Mouse (Mus musculus) forebrain, embryonic 12.5 days (tissue): ENCODE data around the gene Samd10. TPM values are rescaled to one million over a fixed set of nuclear protein-coding genes. Genes with fewer than 3 reads are reported as not detected.

ENCODE experiments used
- ATAC-seq: fragments of 200-750 bp; cut with Nextera tagmentation; 2 replicates; pipeline ENCODE4 v1.8.0; 2017; ENCODE audit warnings: moderate TSS enrichment; ENCODE audit not compliant: low FRiP score
- H3K27ac ChIP-seq: fragments of 300-500 bp; sonication (generic); 2 replicates; pipeline ENCODE4 v1.5.1; 2016; ENCODE audit warnings: mild to moderate bottlenecking
- H3K27me3 ChIP-seq: fragments of 300-500 bp; sonication (generic); 2 replicates; pipeline ENCODE4 v1.6.1; 2016; ENCODE audit warnings: mild to moderate bottlenecking
- H3K36me3 ChIP-seq: fragments of 300-500 bp; sonication (generic); replicated peaks from 2 replicates; pipeline ENCODE4 v1.6.1; 2016; ENCODE audit warnings: mild to moderate bottlenecking
- H3K4me1 ChIP-seq: fragments of 300-500 bp; sonication (generic); 2 replicates; pipeline ENCODE4 v1.6.1; 2016
- H3K4me2 ChIP-seq: fragments of 300-500 bp; sonication (generic); 2 replicates; pipeline ENCODE4 v1.6.1; 2016; ENCODE audit warnings: mild to moderate bottlenecking, moderate library complexity
- H3K4me3 ChIP-seq: fragments of 300-500 bp; sonication (generic); replicated peaks from 2 replicates; pipeline ENCODE4 v1.5.1; 2016; ENCODE audit warnings: mild to moderate bottlenecking
- H3K9ac ChIP-seq: fragments of 300-500 bp; sonication (generic); 2 replicates; pipeline ENCODE4 v1.6.1; 2016; ENCODE audit warnings: mild to moderate bottlenecking
- H3K9me3 ChIP-seq: fragments of 300-500 bp; sonication (generic); 2 replicates; pipeline ENCODE4 v1.6.1; 2016
- WGBS: fragments of 180-500 bp; shearing (Covaris S2); methylation state at CpG from one replicate; pipeline ENCODE4 v1.1.7; 2016; 5-methylcytosine and 5-hydroxymethylcytosine counted together
- microRNA-seq: library from miRNA; unstranded; fragments of <30 nt; microRNA quantifications from one replicate; pipeline ENCODE4, GENCODE M21; 2017
- polyA plus RNA-seq: library from polyadenylated mRNA; unstranded; fragments of >200 nt; fragmentation: Nextera tagmentation; extraction: Ambion mirVana; gene quantifications from 2 replicates; pipeline ENCODE4 v1.2.1, GENCODE M21; 2016

Gene Samd10
- polyA plus RNA-seq, 1 experiment from 2014 or later, result 71.3 TPM

DNA sequence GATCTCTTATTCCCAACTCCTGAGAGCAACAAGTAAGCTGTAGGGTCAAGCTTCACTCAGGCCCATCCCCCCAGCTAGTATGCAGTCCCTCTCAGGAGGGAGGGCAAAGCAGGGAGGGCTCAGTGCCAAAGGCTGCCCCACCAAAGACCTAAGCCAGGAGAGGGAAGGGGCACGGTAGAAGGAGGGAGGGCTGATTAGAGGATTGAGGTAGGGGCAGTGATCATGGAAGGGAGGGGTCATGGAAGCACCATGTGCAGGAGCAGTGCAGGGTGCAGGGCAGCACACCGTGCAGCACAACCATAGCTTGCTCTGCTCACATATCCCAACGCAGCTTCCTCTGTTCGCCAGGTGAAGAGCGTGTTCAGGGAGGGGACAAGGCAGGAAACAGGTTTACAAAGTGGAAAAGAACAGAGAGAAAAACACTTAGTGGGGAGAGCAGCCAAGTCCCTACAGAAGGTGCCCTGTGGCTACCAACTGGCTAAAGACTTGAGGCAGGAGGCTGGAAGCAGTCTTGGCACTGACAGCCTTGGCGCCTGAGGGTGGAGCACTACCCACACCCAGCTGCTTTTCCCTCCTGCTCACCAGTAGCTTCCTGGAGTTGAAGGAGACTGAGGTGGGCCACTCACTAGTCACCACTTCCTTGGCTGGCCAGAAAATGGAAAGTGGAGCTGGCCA, 28.0 kb downstream of the Samd10 start:
- Histone ChIP-seq H3K4me1 (no peaks in the 10 kb centered on the region), H3K9me3 (no peaks in the 10 kb centered on the region), H3K4me3 (no peak overlapping the region), H3K27me3 (no peaks in the 10 kb centered on the region), H3K4me2 (no peak overlapping the region), H3K36me3 (peaks cover 8% of the 10 kb centered on the region), H3K9ac (no peak overlapping the region), H3K27ac (no peak overlapping the region)
- 79% methylated on average over 6 of the region's 6 CpGs for WGBS
- no peak for ATAC-seq

DNA sequence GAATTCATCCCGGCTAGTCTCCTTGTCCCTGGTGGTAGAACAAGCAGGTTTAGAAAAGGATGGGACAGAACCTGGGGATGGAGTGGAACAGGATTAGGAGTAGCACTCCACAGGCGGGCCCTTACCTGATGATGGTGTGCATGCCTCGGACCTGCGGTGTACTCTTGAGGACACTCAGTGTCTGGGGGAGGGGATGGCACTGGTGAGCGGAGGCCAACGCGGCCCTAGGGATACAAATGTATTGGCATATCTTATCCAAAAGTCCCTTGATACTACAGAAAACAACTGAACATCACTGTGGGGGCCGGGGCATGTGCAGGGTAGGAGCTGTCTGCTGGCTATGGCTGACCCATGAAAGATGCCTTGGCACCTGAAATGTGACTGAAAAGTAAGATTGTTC, 28.6 kb downstream of the Samd10 start:
- 90% methylated on average over 8 of the region's 8 CpGs for WGBS
- no peak for ATAC-seq
- no peak overlapping the region for H3K27ac ChIP-seq
- peaks cover 8% of the 10 kb centered on the region for H3K36me3 ChIP-seq
- no peak overlapping the region for H3K4me2 ChIP-seq
- no peaks in the 10 kb centered on the region for H3K27me3 ChIP-seq
- H3K4me3 ChIP-seq, result no peak overlapping the region
- H3K9ac ChIP-seq, result no peak overlapping the region
- H3K4me1 ChIP-seq, result no peaks in the 10 kb centered on the region
- H3K9me3 ChIP-seq, result no peaks in the 10 kb centered on the region

DNA sequence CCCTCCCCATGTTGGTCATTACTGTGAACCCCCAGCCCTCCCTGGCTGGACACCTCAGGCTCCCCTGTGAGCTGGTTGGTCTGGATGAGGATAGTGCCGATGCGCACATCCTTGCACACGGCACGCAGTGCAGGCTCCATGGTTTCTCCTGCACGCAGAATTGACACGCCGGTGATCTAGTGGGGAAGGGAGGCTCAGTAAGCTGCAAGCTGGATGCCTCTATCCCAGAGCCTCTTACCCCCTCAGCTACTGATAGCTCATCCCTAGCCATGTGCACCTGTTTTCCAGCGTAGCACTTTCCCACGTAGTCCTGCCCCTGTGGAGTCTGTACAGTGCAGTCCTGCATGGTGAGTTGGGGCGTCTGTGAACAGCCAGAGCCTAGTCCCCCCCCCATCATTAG, 29.2 kb downstream of the Samd10 start:
- H3K27me3 ChIP-seq, result no peaks in the 10 kb centered on the region
- peaks cover 8% of the 10 kb centered on the region for H3K36me3 ChIP-seq
- no peaks in the 10 kb centered on the region for H3K9me3 ChIP-seq
- WGBS, result 95% methylated on average over 10 of the region's 10 CpGs
- H3K4me3 ChIP-seq, result no peak overlapping the region
- no peaks in the 10 kb centered on the region for H3K4me1 ChIP-seq
- ATAC-seq, result no peak
- H3K27ac ChIP-seq, result no peak overlapping the region
- H3K4me2 ChIP-seq, result no peak overlapping the region
- H3K9ac ChIP-seq, result no peak overlapping the region

DNA sequence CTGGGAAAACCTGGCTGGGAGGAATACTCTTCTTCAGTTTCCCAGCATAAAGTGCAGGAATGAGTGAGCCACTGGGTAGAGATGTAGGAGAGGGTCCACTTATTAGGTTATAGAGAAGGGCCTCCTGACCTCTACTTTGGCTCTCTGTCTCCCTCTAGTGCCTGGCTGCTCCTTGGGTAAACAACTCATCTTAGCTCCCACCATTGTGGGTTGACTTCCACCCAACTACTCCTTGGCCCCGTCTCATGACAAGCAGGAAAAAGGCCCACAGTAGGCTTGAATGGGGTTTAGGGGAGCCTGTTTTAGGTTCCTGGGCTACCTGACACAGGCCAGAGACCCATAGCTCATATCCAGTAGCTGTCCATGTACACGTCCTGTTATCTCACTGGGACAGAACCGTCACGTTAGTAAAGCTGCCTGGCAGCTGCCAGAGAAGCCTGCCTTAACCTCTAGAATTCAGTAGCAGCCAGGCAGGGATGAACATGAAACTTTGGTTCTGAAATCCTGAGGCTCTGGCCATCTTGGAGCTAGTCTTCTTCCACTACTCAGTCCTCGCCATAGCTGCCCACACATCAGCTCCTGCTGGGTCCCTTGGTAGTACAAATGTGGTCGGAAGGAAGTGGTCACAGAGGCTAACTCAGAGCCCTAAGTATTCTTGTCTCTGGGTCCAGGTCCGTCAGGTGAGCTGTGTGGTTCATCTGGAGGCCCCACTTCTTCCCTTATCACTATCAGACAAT, 30.6 kb downstream of the Samd10 start:
- no peaks in the 10 kb centered on the region for H3K9me3 ChIP-seq
- H3K27ac ChIP-seq, result no peak overlapping the region
- no peak overlapping the region for H3K4me3 ChIP-seq
- H3K4me1 ChIP-seq, result no peaks in the 10 kb centered on the region
- ATAC-seq, result no peak
- H3K36me3 ChIP-seq, result no peaks in the 10 kb centered on the region; the same call in 1 of the 2 replicates
- H3K4me2 ChIP-seq, result no peak overlapping the region
- WGBS, result 82% methylated on average over 7 of the region's 7 CpGs
- H3K27me3 ChIP-seq, result no peaks in the 10 kb centered on the region
- no peak overlapping the region for H3K9ac ChIP-seq

DNA sequence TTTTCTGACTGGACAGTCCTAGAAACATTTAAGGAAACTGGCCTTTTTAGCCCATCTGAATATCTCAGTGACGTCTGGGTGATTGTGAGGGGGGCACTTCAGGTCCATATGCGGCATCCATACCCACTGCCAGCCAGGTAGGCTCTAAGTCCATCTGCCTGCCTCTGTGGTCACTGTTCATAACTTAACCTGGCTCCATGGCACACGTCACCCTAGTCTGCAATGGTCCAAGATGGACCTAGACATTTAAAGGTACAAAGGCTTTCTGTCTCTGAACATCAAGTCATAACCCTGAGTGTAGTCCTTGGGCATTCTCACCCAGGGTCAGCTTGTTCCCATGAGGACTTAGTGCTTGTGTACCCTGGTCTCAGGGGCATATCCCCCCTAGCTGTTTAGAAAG, 31.7 kb downstream of the Samd10 start:
- no peak overlapping the region for H3K4me2 ChIP-seq

DNA sequence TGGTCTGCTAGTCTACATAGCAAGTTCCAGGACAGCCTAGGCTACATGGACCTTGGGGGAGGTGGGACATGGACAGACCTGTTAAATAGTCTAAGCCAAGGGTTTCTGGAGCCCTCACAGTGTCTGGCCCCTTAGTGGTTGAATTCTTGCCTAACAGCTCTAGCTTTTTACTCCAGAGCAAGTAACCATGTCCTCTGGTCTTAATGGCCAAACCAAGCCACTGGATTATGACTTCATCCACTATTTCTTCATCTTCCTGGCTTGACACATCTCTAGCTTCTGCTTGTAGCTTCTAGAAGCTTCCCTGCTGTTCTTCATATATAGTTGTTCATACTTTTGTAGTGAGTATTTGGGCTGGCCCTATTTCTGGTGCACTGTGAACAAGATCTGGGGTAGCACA, 45.2 kb downstream of the Samd10 start:
- Histone ChIP-seq H3K9ac (no peak overlapping the region), H3K4me1 (no peaks in the 10 kb centered on the region), H3K4me2 (no peak overlapping the region), H3K9me3 (no peaks in the 10 kb centered on the region), H3K4me3 (no peak overlapping the region), H3K27ac (no peak overlapping the region), H3K27me3 (no peaks in the 10 kb centered on the region), H3K36me3 (peaks cover 48% of the 10 kb centered on the region)
- no peak for ATAC-seq

More for the DNA sequence above, 31.7 kb downstream of the Samd10 start:
- ATAC-seq, result no peak
- no peaks in the 10 kb centered on the region for H3K27me3 ChIP-seq
- 84% methylated on average over 3 of the region's 3 CpGs for WGBS
- no peak overlapping the region for H3K27ac ChIP-seq
- H3K9ac ChIP-seq, result no peak overlapping the region
- H3K36me3 ChIP-seq, result no peaks in the 10 kb centered on the region
- no peak overlapping the region for H3K4me3 ChIP-seq
- H3K9me3 ChIP-seq, result no peaks in the 10 kb centered on the region
- no peaks in the 10 kb centered on the region for H3K4me1 ChIP-seq

DNA sequence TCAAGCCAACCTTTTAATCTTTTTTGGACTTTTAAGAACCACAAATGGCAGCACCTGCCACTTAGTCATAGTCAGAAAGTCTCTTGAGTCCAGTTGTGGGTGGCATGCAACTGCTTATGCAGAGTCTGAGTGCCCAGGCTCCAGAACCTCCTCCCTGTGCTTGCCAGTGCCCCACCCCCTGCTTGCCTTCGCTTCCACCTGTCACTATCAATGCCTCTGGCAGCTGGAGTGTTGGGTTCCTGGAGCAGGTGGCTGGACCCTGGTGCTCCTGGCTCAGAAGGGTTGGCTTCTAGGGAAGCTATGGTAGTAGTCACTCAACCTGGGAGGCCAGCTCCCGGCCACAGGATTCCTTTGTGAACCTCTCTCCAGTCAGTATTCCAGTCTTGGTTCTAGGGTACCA, 48.8 kb downstream of the Samd10 start:
- no peak overlapping the region for H3K4me3 ChIP-seq
- H3K4me1 ChIP-seq, result no peaks in the 10 kb centered on the region
- H3K9me3 ChIP-seq, result no peaks in the 10 kb centered on the region
- no peaks in the 10 kb centered on the region for H3K27me3 ChIP-seq
- no peak for ATAC-seq
- no peak overlapping the region for H3K9ac ChIP-seq
- WGBS, result 96% methylated on average over 2 of the region's 2 CpGs
- H3K27ac ChIP-seq, result no peak overlapping the region
- peaks cover 74% of the 10 kb centered on the region for H3K36me3 ChIP-seq
- H3K4me2 ChIP-seq, result no peak overlapping the region

DNA sequence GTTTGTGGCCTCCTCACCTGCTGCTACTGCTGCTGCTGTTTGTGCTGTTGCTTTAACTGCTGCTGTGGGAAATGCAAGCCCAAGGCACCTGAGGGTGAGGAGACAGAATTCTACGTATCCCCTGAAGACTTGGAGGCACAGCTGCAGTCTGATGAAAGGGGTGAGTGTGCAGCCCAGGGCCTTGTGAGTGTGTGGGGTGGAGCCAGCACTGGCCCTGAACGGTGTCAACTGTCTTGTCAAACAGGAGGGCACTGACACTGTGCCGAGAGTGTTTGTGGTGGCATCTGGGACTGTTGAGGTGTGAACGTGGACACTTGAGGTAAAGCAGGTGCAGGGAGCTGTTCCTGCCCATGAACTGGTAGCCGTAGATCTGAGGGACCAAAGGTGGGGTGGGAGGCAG, 50.3 kb downstream of the Samd10 start:
- H3K9me3 ChIP-seq, result no peaks in the 10 kb centered on the region
- no peak for ATAC-seq
- H3K27me3 ChIP-seq, result no peaks in the 10 kb centered on the region
- no peak overlapping the region for H3K4me2 ChIP-seq
- H3K27ac ChIP-seq, result no peak overlapping the region
- H3K36me3 ChIP-seq, result peaks cover 68% of the 10 kb centered on the region
- H3K4me3 ChIP-seq, result no peak overlapping the region
- no peaks in the 10 kb centered on the region for H3K4me1 ChIP-seq
- 90% methylated on average over 5 of the region's 5 CpGs for WGBS
- H3K9ac ChIP-seq, result no peak overlapping the region

DNA sequence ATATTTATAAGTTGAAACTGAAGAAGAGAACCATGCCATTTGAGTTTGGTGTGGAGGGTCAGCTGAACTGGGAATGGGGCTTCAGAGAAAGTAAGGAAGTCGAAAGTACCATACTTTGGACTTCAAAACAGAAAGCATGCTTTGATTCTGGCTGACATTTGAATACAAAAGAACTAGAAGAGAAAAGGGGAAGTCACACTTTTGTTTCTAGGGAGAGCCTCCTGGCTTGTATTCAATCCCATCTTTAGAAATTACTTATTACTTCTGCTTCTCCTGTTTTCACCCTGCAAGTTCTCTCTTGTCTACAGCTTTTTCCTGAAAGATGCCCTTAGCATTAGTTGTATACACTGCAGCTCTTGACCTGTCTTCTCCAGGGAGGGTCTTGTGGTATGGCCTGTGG, 50.8 kb downstream of the Samd10 start:
- WGBS, result 84% methylated on average over 1 of the region's 1 CpGs
- no peak overlapping the region for H3K4me2 ChIP-seq
- no peak for ATAC-seq
- no peak overlapping the region for H3K4me3 ChIP-seq
- no peak overlapping the region for H3K9ac ChIP-seq
- no peak overlapping the region for H3K27ac ChIP-seq
- H3K9me3 ChIP-seq, result no peaks in the 10 kb centered on the region
- peaks cover 68% of the 10 kb centered on the region for H3K36me3 ChIP-seq
- H3K4me1 ChIP-seq, result no peaks in the 10 kb centered on the region
- no peaks in the 10 kb centered on the region for H3K27me3 ChIP-seq

DNA sequence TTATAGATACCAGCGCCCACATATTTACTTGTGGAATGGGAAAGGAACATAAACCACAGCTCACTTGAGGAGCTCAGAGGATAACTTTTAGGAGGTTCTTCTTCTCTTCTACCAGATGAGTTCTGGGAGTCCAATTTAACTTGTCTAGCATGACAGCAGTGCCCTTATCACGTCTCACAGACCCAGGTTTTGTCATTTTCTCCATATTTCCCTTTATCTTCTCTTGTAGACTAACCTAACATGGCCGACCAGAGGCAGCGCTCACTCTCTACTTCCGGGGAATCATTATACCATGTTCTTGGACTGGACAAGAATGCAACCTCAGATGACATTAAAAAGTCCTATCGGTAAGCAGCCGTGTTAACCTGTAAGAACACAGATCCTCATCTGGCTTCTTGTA, 52.9 kb downstream of the Samd10 start:
- Histone ChIP-seq H3K9ac (no peak overlapping the region), H3K9me3 (no peaks in the 10 kb centered on the region), H3K27me3 (no peaks in the 10 kb centered on the region), H3K4me2 (no peak overlapping the region), H3K27ac (no peak overlapping the region), H3K4me1 (no peaks in the 10 kb centered on the region), H3K36me3 (peaks cover 52% of the 10 kb centered on the region), H3K4me3 (no peak overlapping the region)
- no peak for ATAC-seq
- WGBS, result 97% methylated on average over 7 of the region's 7 CpGs

Small RNA genes within 50 kb of the gene (microRNA-seq; reads per million reads assigned to microRNA genes)
- not detected for gene Mir7006

Other genes with a start within 250 kb of the Samd10 start
- gene Zgpat, start 234.3 kb downstream of the Samd10 start, polyA plus RNA-seq, result 62.4 and 69.5 TPM in 2 replicates
- gene Arfrp1, start 233.8 kb downstream of the Samd10 start, polyA plus RNA-seq, result 83.6 and 86.4 TPM in 2 replicates
- 33.9 and 34.5 TPM in 2 replicates for gene Lime1, start 219.1 kb downstream of the Samd10 start, polyA plus RNA-seq
- gene Zbtb46, start 139.8 kb downstream of the Samd10 start, polyA plus RNA-seq, result 14.4 and 16.1 TPM in 2 replicates
- gene Abhd16b, start 106.0 kb downstream of the Samd10 start, polyA plus RNA-seq, result 0.10 TPM in 1 of 2 replicates, not detected in the other
- 133 and 134 TPM in 2 replicates for gene Tpd52l2, start 102.1 kb downstream of the Samd10 start, polyA plus RNA-seq
- gene Dnajc5, start 78.7 kb downstream of the Samd10 start, polyA plus RNA-seq, result 129 and 134 TPM in 2 replicates
- gene Uckl1, start 14.3 kb downstream of the Samd10 start, polyA plus RNA-seq, result 50.7 and 50.8 TPM in 2 replicates
- gene Prpf6, start 7.3 kb downstream of the Samd10 start, polyA plus RNA-seq, result 75.6 and 76.9 TPM in 2 replicates
- gene Zfp512b, start 6.4 kb downstream of the Samd10 start, polyA plus RNA-seq, result 70.9 and 74.5 TPM in 2 replicates
- gene Gm29797, start 57.8 kb upstream of the Samd10 start, polyA plus RNA-seq, result 0.28 TPM in 1 of 2 replicates, not detected in the other
- 14.1 and 15.2 TPM in 2 replicates for gene Sox18, start 72.4 kb upstream of the Samd10 start, polyA plus RNA-seq
- 23.2 and 28.2 TPM in 2 replicates for gene Tcea2, start 81.1 kb upstream of the Samd10 start, polyA plus RNA-seq
- gene Rgs19, start 94.8 kb upstream of the Samd10 start, polyA plus RNA-seq, result 47.5 and 47.6 TPM in 2 replicates
- gene Lkaaear1, start 99.2 kb upstream of the Samd10 start, polyA plus RNA-seq, result not detected in 2 replicates
- gene Oprl1, start 115.8 kb upstream of the Samd10 start, polyA plus RNA-seq, result 28.4 and 29.2 TPM in 2 replicates
- 51.9 and 60.8 TPM in 2 replicates for gene Myt1, start 164.1 kb upstream of the Samd10 start, polyA plus RNA-seq
- 36.2 and 36.9 TPM in 2 replicates for gene Pcmtd2, start 238.6 kb upstream of the Samd10 start, polyA plus RNA-seq